In genomic region chr6:145035412-145035811, GRCm38 (mm10) we compare ENCODE assay signal across 26 mouse cellular contexts. TPM values are rescaled to one million over a fixed set of nuclear protein-coding genes. Genes with fewer than 3 reads are reported as not detected.
DNase-seq lines count a peak whose midpoint lies in the region; ATAC-seq and TF ChIP-seq lines count a peak whose summit lies in the region.
"Had no signal": no experiment of that assay in that cellular context is flagged by ENCODE, and none has a peak within 500 bp of the region (broad histone marks: within the 10 kb centered on the region; RNA-seq: fewer than 3 reads in every experiment).

No protein-coding gene starts in this region.

- TF ChIP-seq CTCF in kidney, adult 2 months (conservative IDR thresholded peaks at IDR 0.05; ENCODE audit: insufficient read depth, insufficient read length, low read depth, low read length): no peak

- DNase-seq in kidney, adult 2 months: peak; percentile 27
- DNase-seq in kidney, postnatal 4 days: no peak
- peak; percentile 26 for DNase-seq in Muller cell, postnatal 12 days (ENCODE audit: inconsistent ontology term)
- peak; percentile 54 for DNase-seq in ZHBTc4 (ENCODE audit: low read depth, low spot score)
- DNase-seq in adrenal gland, postnatal 25 days: peak; percentile 58
- no peak for DNase-seq in lung, postnatal 14 days
- DNase-seq: cerebellum, adult 2 months; cerebellum, postnatal 14 days; gastrocnemius, postnatal 10 days; heart, postnatal 14 days; layer of hippocampus, postnatal 36 days; left cerebral cortex, postnatal 4 days; liver, postnatal 0 days; lung, postnatal 4 days; right cerebral cortex, postnatal 4 days; thymus, postnatal 4 days had no signal

- H3K27me3 ChIP-seq in kidney, adult 2 months (replicated peaks; ENCODE audit: control insufficient read depth, insufficient read depth, low read length): no peaks in the 10 kb centered on the region
- no peaks in the 10 kb centered on the region; the same call in 1 of the 2 replicates for H3K27me3 ChIP-seq in heart, embryonic 11.5 days (ENCODE audit: control insufficient read depth, insufficient read depth, low read length)
- H3K27me3 ChIP-seq: forebrain, embryonic 13.5 days; liver, embryonic 12.5 days; midbrain, embryonic 12.5 days; neural tube, embryonic 13.5 days had no signal

- no peak for TF ChIP-seq POLR2A in kidney, adult 2 months (IDR thresholded peaks at IDR 0.05; ENCODE audit: low read depth, low read length)

- H3K36me3 ChIP-seq in kidney, adult 2 months (ENCODE audit: control insufficient read depth, insufficient read depth, low read length): no peaks in the 10 kb centered on the region
- no peaks in the 10 kb centered on the region for H3K36me3 ChIP-seq in heart, embryonic 11.5 days (ENCODE audit: control insufficient read depth, insufficient read depth, low read length)
- H3K36me3 ChIP-seq: liver, embryonic 12.5 days had no signal

- peak overlapping the region; percentile 9; the same call in 1 of the 2 replicates for H3K27ac ChIP-seq in kidney, adult 2 months (ENCODE audit: insufficient read depth, low read depth, low read length)
- H3K27ac ChIP-seq in heart, embryonic 11.5 days (ENCODE audit: low read depth, low read length): no peak overlapping the region
- H3K27ac ChIP-seq: forebrain, embryonic 13.5 days; liver, embryonic 12.5 days; midbrain, embryonic 12.5 days; neural tube, embryonic 13.5 days; stomach, postnatal 0 days had no signal

- no peak for ATAC-seq in heart, embryonic 11.5 days (replicated peaks; ENCODE audit: insufficient number of reproducible peaks, low FRiP score, low TSS enrichment)
- ATAC-seq: forebrain, embryonic 13.5 days; hindbrain, embryonic 16.5 days; liver, embryonic 12.5 days; liver, postnatal 0 days had no signal

- no peak overlapping the region for H3K9ac ChIP-seq in heart, embryonic 11.5 days (ENCODE audit: low read depth, low read length)
- H3K9ac ChIP-seq: forebrain, embryonic 13.5 days; liver, embryonic 12.5 days; liver, postnatal 0 days; midbrain, embryonic 12.5 days; neural tube, embryonic 13.5 days had no signal

- no peak overlapping the region for H3K4me2 ChIP-seq in heart, embryonic 11.5 days
- H3K4me2 ChIP-seq: forebrain, embryonic 13.5 days; liver, embryonic 12.5 days; midbrain, embryonic 12.5 days; neural tube, embryonic 13.5 days had no signal

- 68% methylated on average over 9 of the region's 9 CpGs for WGBS in kidney, adult 2 months
- 84% methylated on average over 9 of the region's 9 CpGs for WGBS in heart, embryonic 11.5 days (ENCODE audit: insufficient replicate concordance)

- H3K4me1 ChIP-seq in kidney, adult 2 months (ENCODE audit: control insufficient read depth, insufficient read depth, low read length): no peaks in the 10 kb centered on the region
- 0 out of 2 replicates have a peak, but pooled peaks cover 4% of the 10 kb centered on the region for H3K4me1 ChIP-seq in heart, embryonic 11.5 days (ENCODE audit: control insufficient read depth, insufficient read depth, low read length)
- H3K4me1 ChIP-seq: liver, embryonic 12.5 days; megakaryocyte, embryonic 14.5 days had no signal

- H3K4me3 ChIP-seq in kidney, adult 2 months (ENCODE audit: insufficient read depth, low read depth, low read length): no peak overlapping the region
- H3K4me3 ChIP-seq in heart, embryonic 11.5 days (ENCODE audit: low read depth, low read length): no peak overlapping the region
- H3K4me3 ChIP-seq: forebrain, embryonic 13.5 days; liver, embryonic 12.5 days; megakaryocyte, embryonic 14.5 days; midbrain, embryonic 12.5 days; myocyte; neural tube, embryonic 13.5 days had no signal

- no peaks in the 10 kb centered on the region for H3K9me3 ChIP-seq in heart, embryonic 11.5 days (replicated peaks; ENCODE audit: control insufficient read depth, low read length)
- H3K9me3 ChIP-seq: forebrain, embryonic 13.5 days; liver, embryonic 12.5 days; megakaryocyte, embryonic 14.5 days; midbrain, embryonic 12.5 days; neural tube, embryonic 13.5 days had no signal

RNA-seq across cellular contexts. Expression of gene Bcat1, which starts 40.6 kb away (rescaled TPM):
- 10.0 and 10.2 TPM in 2 replicates for polyA plus RNA-seq in kidney, adult 2 months (2012; rRNA removed)
- 13.4 and 15.8 TPM in 2 replicates for total RNA-seq in adrenal gland, postnatal 25 days (2021)
- polyA plus RNA-seq in heart, embryonic 11.5 days (2014; fragmentation: Nextera tagmentation; extraction: Ambion mirVana): 24.1 and 24.2 TPM in 2 replicates
- total RNA-seq: MEL had no signal

Comparison
In these comparisons a context has a peak if more than half of its experiments do, and no peak if none do; other contexts are left out.
1. DNase-seq: peak in kidney, adult 2 months (single experiment), Muller cell, postnatal 12 days (single experiment), ZHBTc4 (single experiment) and adrenal gland, postnatal 25 days (single experiment); none in kidney, postnatal 4 days (0 of 2) and lung, postnatal 14 days (single experiment).